ENCODE assay signal across 14 mouse cellular contexts in the genomic region with DNA sequence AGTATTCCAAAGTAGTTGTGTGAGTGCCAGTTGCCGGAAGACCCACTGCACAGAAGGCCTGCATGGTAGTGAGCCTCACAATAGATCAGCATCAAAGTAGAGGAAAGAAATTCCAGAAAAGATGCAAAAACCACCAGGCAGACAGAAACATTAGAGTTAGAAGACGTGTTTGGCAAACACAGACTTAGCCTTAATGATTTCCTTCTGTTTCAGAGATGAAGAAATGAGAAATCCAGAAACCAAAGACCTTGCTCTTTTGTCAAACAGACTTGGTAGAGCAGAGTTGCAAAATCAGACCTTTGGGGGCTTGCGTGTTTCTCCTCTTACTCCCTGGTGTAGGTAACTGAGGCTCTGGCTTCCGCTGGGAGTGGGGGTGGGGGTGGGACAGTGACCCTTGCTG.
"Had no signal": no experiment of that assay in that cellular context is flagged by ENCODE, and none has a peak within 500 bp of the region (broad histone marks: within the 10 kb centered on the region; RNA-seq: fewer than 3 reads in every experiment).

No protein-coding gene starts in this region.

- DNase-seq: kidney, adult 11 months; kidney, adult 9 months; kidney, postnatal 36 days; left cerebral cortex, postnatal 4 days; lung, adult 2 months; right cerebral cortex, postnatal 14 days; thymus, postnatal 4 days had no signal

- H3K9me3 ChIP-seq: liver, embryonic 15.5 days; megakaryocyte, embryonic 14.5 days; midbrain, embryonic 12.5 days had no signal

- H3K27me3 ChIP-seq: liver, embryonic 15.5 days; midbrain, embryonic 12.5 days had no signal

- H3K4me3 ChIP-seq: liver, embryonic 15.5 days; megakaryocyte, embryonic 14.5 days; midbrain, embryonic 12.5 days had no signal

- H3K9ac ChIP-seq: liver, embryonic 15.5 days; midbrain, embryonic 12.5 days had no signal

- ATAC-seq: lung, postnatal 0 days had no signal

- H3K4me2 ChIP-seq: liver, embryonic 15.5 days; midbrain, embryonic 12.5 days had no signal

- H3K36me3 ChIP-seq: liver, embryonic 15.5 days; midbrain, embryonic 12.5 days had no signal

- H3K27ac ChIP-seq: kidney, postnatal 0 days; liver, embryonic 15.5 days; macrophage; midbrain, embryonic 12.5 days; stomach, postnatal 0 days had no signal
